Mouse (Mus musculus) heart, embryonic 14.5 days (tissue): ENCODE results near the gene Bbs4. TPM values are rescaled to one million over a fixed set of nuclear protein-coding genes. Genes with fewer than 3 reads are reported as not detected.

Experiments
- polyA plus RNA-seq: library from polyadenylated mRNA; unstranded; fragments of >200 nt; fragmentation: Nextera tagmentation; extraction: Ambion mirVana; gene quantifications from 2 replicates; pipeline ENCODE4 v1.2.1, GENCODE M21; 2014

The Bbs4 gene
- polyA plus RNA-seq, 1 experiment from 2014 or later = 7.4 TPM

Other genes with a start within 250 kb of the Bbs4 start
- 24.0 and 24.1 TPM in 2 replicates for gene Adpgk, start 62.0 kb downstream of the Bbs4 start, polyA plus RNA-seq
- gene Arih1, start 133.1 kb upstream of the Bbs4 start, polyA plus RNA-seq = 14.9 and 18.3 TPM in 2 replicates
- gene Hexa, start 186.0 kb upstream of the Bbs4 start, polyA plus RNA-seq = 87.6 and 91.4 TPM in 2 replicates
- 0.55 TPM in 1 of 2 replicates, not detected in the other for gene Tmem202, start 186.3 kb upstream of the Bbs4 start, polyA plus RNA-seq
- gene Celf6, start 224.4 kb upstream of the Bbs4 start, polyA plus RNA-seq = 0.16 and 0.34 TPM in 2 replicates